Mouse (Mus musculus) brain, embryonic 18.5 days (tissue): ENCODE results near the gene Akr1c19.
"Not testable (repeated sequence)": the region's sequence is repeated elsewhere in the genome, so short reads cannot be mapped to it uniquely, and the experiment has no call there.

Experiments
- DNase-seq: peaks from one replicate; pipeline ENCODE4 v3.0.0-alpha.2; 2012; ENCODE audit warnings: low read depth, low spot score

Akr1c19 gene

DNA sequence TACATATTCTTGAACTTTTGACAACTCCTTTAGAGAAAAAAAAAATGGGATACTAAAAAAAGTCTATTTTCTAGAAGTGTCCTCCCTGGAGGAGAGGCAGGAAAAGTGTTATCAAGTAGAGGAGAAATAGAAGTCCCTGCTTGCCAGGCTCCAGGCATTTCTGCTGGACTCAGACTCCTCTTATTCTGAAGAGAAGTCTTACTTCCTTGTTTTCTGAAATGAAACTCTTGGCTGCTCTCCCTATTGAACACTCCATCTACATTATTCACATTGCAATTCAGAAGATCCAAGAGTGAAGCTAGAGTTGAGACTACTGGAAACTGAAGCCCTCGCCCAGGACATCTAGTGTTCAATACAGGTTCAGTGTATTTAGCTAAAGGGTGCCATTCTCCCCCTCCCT, at the start of gene Akr1c19:
Gene Akr1c19 (plus strand): TSS at position 260 of the 400 bp plus-strand sequence.
- DNase-seq: no peak

DNA sequence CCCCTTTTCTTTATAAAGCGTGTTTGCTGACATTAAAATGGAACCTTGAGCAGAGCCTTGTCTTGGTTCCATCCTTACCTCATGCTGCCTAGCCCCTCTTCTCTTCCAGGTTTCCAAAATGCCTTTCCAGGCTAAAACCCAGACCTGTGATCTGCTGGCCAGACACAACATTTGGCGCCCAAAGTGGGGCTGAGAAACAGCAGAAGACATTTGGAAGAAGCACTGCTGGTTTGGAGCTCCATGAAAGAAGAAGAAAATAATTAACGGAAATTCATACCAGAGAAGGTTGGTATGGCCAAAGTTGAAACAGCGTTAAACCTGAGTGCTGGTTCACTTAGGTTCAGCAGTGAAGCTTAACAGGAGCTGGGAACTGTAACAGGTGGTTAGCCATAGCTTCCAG, 47.2 kb upstream of the Akr1c19 start:
- not testable (repeated sequence) for DNase-seq

DNA sequence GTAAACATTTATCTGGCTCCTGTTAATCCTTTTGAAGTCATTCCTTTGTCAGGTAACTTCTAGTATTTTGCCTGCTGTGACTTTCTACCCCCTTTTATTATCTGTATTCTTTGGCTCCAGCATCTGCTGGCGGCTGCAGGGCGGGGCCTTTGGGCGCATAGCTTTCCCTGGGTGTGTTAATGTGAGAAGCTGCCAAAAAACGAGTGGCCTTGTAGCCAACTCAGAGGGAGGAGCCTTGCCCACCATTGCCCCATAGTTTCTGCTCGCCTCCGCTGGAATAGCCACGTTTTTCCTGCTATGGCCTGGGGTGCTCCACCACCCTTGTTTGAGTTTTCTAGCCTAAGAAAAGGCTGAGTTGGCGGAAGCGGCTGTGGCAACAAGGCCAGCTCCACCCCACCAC, 45.4 kb upstream of the Akr1c19 start:
- DNase-seq: no peak

DNA sequence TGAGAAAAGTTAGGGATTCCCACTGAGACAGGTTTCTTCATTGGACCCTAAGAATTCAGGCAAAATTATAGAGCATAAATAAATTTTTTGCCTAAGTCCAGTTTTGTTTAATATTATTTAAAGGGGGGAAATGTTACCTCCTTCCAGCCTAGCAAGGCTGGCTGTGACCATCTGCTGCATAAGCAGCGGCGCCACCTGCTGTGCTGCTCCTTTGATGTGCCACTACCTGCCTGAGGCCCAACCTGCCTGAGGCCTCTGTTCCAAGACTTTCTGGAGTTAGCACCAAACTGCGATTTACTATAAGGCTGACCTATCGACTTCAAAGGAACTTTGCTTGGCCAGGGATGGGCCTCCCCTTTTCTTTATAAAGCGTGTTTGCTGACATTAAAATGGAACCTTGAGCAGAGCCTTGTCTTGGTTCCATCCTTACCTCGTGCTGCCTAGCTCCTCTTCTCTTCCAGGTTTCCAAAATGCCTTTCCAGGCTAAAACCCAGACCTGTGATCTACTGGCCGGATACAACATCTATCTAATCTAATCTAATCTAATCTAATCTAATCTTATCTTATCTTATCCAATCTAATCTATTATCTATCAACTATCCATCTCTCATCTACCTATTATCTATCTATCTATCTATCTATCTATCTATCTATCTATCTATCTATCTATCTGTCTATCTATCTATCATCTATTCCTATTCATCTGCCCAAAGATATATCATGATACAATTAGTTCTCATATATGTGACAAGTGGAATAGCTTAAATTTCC, 41.7 kb upstream of the Akr1c19 start:
- DNase-seq: not testable (repeated sequence)

DNA sequence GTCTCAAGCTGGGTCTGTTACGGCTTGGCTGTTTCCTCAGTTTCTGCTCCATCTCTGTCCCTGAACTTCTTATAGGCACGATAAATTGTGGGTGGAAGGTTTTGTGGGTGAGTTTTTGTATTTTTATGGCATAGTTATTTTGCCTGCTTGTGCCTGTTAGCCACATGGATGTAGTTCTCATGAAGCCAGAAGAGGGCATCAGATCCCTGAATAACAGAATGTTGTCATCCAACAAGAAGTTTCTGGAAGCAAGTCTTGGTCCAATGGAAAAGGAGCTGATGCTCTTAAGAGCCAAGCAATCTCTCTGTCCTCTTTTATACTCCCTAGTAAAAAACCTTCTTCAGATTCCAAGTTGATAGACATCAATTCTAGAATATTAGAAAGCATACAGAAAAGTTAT, 40.3 kb upstream of the Akr1c19 start:
- no peak for DNase-seq

DNA sequence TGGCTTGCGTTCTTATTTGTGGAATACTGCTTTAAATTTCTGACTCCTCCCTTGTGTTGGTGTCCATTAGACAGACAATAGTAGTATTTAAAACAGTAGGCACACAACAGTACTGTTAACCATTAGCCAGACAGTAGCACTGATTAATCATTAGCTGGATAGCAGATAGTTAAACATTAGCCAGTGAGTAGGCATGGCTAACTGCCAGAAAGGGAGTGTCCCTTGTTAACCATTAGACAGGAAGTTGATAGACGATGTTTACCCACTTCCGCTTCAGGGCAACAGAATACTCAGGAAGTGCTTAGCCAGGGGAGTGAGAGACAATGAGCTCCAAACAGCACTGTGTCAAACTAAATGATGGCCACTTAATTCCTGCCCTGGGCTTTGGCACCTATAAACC, 37.6 kb upstream of the Akr1c19 start, which contains the start of gene Akr1c13:
Gene Akr1c13 (plus strand): TSS at position 247 of the 400 bp plus-strand sequence.
- DNase-seq: no peak

DNA sequence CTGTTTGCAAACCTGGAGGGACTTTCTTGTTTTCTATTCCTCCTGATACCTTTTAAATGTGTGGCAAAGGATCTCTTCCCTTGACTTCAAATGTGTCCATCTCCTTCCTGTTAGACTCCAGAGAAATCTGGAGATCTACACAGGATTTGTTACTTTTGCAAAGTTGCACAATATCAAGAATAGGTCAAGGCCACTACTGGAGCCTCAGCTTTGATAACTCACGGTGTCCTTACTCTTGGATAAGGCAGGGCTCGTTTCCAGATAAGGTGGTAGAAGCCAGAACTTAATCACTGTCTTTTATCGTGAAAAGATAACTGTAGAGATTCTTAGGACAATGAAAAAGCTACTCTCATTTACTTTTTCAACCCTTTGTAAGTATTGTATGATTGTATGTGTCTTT, 36.0 kb upstream of the Akr1c19 start:
- no peak for DNase-seq

DNA sequence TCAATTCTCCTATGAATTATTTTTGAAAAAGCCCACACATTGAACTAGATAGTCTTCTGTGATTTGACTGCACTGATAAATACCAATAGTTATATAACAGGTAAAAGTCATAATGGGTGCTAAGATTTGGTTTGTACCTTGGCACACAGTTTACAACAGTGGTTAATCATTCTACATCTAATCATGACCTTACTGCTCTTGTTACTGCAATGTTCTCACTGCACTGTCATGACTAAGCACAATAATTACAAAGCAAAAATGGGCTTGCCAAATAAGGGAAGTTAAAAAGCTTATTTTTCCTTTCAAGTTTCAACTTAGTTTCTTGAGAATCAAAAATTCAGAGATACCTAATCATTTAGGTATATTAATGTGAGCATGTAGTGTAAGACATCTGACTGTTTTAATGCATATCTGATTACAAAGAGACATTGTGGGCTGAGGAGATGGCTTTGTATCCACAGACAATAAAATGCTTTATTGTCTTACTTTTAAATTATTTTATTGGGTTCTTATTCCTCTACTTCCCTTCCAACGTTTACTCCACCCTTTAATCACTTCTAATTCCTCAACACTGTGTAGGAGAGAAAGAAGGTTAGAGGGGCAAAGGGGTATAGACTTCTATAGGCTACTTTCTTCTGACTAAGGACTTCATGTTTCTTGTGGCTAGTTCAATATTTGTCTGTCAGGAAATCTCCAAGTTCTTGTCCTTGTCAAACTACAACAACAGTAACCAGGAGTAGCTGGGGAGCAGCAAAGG, 22.2 kb upstream of the Akr1c19 start:
- no peak for DNase-seq

DNA sequence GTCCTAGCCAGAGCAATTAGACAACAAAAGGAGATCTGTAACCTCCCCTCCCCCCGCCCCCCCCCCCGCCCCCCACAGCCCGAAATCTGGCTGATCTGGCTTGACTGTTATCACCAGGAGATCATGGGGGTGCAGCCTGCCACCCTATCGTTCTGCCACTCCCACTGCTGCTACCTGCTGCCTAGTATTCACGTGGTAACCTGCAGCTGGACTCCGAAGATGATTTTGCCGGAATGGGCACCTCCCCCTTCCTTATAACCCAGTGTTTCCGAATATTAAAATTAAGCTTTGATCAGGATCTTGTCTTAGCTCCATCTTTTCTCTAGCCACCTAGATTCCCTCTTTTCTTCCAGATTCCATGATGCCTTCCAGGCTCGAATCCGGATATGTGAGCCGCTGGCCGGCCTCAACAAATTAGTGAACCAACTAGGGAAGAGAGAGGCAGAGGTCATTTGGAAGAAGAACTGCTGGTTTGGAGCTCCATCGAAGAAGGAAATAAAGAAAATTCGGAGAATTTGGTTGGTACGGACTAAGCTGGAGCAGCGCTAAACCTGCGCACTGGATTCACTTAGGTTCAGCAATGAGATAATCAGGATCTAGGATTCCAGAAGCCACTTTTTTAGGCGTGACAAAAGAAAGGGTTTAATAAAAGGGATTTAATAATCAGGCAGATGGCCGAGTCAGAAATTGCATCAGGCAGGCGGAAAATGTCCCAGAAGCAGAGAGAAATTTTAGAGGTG, 16.8 kb upstream of the Akr1c19 start:
- DNase-seq: no peak

DNA sequence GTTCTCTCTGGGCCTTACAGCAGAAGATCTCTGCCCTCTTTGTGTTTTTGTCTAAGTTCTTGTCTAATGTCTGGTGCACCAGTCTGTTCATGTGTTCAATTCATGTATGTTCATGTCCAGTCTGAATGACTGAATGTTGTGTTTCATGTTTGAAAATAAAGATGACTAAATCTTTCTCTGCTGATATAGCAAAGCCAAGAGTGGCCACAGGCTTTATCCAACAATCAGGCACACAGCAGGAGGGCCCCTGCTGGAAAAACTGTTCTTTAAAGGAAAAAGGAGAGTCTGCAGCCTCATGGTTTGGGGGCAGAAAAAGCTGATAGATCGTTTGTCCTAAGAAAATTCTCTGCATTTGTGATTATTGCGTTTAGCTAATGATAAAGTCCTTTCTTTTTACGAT, 16.2 kb upstream of the Akr1c19 start:
- no peak for DNase-seq

DNA sequence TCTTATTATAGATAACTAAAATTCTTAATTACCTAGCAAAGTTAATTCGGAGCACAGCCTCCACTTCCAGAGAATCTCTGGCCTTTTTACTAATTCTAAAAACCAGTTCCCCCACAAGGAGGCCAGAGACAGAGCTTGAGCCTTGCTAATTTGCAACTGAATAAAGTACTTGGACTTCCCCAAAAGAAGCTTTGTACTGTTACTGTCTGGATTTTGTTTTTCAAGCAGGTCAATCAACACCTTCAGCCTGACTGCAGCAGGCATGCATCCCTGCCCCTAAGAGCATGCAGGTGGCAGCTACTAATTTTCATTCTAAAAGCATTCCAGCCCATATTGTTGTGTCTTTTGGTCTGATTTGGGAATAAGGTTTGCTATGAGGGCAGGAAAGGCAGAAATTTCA, 13.0 kb upstream of the Akr1c19 start:
- DNase-seq: not testable (repeated sequence)

DNA sequence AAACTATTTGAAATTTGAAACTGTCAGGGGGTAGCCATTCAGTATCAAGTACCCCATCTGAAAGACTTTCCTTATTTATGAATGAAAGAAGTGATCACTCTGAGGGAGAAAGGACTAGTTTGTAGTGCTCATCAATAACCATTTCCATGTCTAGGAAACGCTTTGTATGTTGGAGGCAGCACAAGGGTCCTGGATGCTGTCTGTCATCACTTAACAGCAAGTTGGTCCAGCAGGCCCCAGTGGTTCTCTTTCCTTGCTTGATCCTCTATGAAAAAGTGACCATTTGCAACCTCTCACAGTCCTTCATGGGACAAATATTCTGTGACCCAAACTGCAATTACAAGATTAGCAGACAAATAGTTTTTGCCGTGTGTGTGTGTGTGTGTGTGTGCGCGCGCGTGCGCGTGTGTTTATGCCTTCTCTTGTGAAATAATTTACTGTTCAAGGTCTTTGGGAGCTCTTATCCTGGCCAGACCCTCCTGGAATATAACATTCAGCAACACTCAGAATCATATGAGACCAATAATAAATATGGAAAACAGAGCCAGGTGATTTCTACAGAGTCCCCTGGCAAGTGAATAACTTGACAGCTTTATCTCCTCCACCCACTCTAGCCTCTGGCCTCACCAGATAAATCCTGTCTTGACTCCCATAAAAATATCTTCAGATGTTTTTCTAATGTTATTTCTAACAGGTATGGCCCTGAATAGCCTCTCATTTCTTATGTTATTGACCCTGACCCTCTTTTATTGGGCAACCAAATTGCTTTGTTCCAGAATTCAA, 2.5 kb downstream of the Akr1c19 start:
- DNase-seq: no peak

DNA sequence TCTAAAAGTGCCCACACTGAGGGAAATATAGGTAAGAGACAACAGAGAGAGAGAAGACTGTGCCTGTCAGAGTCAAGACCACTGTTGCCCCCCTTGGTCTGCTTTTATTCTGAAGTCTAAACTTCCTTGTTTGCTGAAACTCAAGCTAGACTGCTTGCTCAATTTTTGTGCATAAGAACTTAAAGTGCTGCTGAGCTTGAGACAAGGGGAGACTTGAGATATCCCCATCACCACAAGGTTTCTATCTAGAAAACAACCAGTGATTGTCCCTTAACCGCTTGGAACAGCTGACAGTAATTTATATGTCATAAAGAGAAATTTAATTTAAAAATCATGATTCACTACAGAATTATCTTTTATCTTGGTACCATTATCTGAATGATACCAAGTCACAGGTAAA, 4.6 kb downstream of the Akr1c19 start:
- DNase-seq: no peak

DNA sequence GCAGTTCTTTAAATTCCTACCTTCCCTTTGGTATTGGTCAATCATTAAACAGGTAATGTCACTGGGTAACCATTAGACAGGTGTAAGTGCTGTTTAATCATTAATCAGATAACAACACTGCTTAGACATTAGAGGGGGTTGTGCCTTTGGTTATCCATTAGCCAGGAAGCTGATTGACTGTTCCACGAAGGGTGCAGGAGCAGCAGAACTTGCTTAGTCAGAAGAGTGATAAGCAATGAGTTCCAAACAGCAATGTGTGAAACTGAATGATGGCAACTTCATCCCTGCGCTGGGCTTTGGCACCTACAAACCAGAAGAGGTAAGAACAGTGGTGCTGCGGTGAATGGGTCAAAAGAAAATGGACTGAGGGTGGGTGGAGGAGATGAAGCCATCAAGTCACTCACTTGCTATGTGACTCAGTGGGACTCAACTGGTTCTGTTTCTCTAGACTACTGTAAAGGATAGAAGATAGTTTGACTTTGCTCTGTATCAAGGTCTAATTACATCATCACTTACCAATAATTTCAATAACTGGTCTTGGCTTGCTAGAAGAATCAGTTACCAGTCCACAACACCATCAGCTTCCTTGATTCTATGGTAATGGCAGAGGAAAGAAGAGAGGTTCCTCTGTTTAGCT, 5.2 kb downstream of the Akr1c19 start:
- no peak for DNase-seq

DNA sequence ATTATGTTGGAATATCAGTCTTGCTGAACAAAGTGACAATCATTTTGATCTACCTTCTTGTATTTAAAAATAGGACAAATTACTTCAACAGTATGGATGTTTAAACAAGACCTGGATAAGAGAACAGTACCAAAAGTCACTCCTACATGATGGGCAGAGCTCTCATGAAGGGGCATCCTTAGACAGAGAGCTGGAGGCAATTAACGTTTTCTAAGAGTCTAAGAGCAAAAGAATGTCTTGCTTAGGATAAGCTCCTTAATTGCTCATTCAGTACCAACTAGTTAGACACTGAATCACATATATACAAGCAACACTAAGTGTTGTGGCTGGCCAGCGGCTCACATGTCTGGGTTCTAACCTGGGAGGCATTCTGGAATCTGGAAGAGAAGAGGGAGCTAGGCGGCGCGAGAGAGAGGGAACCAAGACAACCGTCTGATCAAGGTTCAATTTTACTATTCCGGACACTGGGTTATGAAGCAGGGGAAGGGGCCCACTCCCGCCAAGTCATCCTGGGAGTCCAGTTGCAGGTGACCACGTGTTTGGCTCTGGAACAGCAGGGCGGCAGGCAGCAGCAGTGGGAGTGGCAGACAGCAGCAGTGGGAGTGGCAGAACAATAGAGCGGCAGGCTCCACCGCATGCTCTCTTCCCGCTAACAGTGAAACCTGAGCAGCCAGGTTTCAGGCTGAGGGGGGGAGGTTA, 16.5 kb downstream of the Akr1c19 start:
- DNase-seq: peak; percentile 10

DNA sequence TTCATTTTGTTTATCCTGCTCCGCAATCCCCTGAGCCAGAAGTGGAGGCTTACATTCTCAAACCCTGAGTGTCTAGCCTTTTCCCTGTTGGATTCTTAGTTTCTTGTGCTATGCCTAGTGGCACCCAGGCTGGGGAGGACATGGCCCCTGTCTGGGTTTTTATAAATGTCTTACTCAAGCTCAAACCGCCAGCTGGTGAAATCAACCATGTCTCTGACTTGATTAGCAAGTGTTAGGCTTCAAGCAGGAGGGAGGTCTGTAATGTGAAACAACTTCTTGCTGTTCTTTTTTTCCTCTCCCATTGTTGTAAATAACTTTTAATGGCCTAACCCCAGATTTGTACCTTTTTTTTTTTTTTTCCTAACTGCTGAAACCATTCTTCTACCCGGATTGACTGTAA, 20.8 kb downstream of the Akr1c19 start:
- DNase-seq: no peak

DNA sequence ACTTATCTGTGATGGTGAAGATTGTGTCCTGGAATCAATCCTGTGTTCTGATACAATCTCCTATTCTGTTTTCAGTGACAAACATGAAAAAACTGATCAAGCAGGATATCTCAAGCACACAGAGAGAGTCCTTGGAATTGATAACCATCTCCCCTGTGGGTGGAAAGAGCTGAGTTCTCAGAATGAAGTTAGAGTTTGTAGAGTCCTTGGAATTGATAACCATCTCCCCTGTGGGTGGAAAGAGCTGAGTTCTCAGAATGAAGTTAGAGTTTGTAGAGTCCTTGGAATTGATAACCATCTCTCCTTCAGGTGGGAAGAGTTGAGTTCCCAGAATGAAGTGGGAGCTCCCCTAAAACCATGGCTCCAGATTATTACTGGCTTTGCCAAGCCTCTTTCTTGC, 28.4 kb downstream of the Akr1c19 start:
- not testable (repeated sequence) for DNase-seq

DNA sequence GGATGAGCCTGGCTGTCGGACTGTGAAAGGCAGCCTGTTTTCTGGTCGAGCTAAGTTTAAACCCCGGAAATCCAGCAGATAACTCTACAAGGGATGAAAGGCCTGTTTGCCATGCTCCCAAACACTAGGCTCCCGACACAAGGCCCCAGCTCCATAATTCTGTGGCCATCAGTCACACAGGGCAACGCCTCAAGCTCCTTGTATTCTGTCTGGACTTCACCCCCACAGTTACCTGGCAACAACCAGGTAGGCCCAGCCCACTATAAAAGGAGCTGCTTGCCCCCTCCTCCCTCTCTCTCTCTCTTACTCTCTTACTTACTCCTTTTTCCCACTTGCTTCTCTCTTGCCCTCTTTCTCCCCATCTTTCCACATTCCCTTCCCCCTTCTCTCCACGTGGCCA, 28.8 kb downstream of the Akr1c19 start:
- no peak for DNase-seq

DNA sequence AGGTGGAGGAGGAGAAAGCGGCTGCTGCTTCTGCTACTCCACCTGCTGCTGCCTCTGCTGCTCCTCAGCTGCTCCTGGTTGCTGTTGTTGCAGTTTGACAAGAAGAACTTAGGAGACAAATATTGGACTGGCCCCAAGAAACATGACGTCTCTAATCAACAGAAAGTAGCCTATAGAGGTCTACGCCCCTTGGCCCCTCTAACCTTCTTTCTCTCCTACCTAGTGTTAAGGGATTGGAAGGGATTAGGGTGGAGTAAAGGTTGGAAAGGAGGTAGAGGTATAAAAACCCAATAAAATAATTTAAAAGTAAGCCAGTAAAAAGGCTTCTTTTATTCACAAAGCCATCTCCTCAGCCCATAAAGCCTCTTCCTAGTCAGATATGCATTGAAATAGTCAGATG, 36.1 kb downstream of the Akr1c19 start:
- no peak for DNase-seq

DNA sequence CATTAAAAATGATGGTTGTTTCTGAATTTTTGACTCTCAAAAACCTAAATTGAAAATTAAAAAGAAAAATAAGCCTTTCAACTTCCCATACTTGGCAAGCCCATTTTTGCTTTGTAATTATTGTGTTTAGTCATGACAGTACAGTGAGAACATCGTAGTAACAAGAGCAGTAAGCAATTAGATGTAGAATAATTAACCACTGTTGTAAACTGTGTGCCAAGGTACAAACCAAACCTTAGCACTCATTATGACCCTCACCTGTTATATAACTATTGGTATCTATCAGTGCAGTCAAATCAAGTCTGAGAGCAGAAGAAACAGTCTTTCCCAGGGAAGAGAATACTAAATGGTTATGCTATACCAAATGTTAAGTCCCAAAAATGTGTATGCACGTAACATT, 36.5 kb downstream of the Akr1c19 start:
- no peak for DNase-seq
